Mouse (Mus musculus): ENCODE measurements around the gene Cyp2b13.
"Not testable (repeated sequence)": the region's sequence is repeated elsewhere in the genome, so short reads cannot be mapped to it uniquely, and the experiment has no call there.

DNA sequence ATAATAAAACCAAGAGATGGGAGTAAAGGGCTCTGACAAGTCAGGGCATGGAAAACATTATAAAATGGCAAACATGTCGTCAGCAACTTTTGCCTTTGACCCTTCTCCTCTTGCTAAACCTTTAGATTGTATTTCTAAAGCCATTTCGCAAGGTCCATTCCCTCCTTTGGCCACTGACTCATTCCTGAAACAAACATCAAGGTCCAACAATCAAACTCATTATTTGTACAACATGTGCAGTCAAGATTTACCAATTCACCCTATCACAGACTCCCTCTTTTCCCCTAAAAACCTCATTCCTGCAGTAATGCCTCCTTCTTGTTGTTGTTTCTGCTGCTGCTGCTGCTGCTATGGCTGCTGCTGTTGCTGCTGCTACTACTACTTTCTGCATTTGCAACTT is 78.3 kb downstream of the Cyp2b13 start:
- not testable (repeated sequence) for TF ChIP-seq GATA1, TAL1 (IDR thresholded peaks at IDR 0.05; ENCODE audit: low read length)
